Mouse (Mus musculus): ENCODE measurements around the gene Eef2.
"Not testable (repeated sequence)": the region's sequence is repeated elsewhere in the genome, so short reads cannot be mapped to it uniquely, and the experiment has no call there.

Eef2 gene

DNA sequence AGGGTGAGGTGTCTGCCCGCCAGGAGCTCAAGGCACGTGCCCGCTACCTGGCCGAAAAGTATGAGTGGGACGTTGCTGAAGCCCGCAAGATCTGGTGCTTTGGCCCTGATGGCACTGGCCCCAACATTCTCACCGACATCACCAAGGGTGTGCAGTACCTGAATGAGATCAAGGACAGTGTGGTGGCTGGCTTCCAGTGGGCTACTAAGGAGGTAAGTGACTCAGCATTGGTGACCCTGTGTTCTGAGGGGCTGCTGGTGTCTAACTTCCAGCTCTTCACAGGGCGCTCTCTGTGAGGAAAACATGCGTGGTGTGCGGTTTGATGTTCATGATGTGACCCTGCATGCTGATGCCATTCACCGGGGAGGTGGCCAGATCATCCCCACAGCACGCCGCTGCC, 4.5 kb downstream of the Eef2 start:
- no peak for DNase-seq (ENCODE audit: low read depth)

DNA sequence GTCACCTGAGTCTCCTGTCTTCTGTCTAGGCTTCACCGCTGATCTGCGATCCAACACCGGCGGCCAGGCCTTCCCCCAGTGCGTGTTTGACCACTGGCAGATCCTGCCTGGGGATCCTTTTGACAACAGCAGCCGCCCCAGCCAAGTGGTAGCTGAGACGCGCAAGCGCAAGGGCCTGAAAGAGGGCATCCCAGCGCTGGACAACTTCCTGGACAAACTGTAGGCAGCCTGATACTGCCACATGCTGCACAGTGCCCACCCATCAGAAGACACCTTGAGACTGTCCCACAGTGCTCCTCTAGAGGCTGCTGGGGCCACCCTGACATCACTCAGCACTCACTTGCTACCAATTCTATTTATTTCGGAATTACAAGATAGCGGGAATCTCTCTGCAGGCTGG, 5.4 kb downstream of the Eef2 start:
- DNase-seq (ENCODE audit: low read depth), result not testable (repeated sequence)

DNA sequence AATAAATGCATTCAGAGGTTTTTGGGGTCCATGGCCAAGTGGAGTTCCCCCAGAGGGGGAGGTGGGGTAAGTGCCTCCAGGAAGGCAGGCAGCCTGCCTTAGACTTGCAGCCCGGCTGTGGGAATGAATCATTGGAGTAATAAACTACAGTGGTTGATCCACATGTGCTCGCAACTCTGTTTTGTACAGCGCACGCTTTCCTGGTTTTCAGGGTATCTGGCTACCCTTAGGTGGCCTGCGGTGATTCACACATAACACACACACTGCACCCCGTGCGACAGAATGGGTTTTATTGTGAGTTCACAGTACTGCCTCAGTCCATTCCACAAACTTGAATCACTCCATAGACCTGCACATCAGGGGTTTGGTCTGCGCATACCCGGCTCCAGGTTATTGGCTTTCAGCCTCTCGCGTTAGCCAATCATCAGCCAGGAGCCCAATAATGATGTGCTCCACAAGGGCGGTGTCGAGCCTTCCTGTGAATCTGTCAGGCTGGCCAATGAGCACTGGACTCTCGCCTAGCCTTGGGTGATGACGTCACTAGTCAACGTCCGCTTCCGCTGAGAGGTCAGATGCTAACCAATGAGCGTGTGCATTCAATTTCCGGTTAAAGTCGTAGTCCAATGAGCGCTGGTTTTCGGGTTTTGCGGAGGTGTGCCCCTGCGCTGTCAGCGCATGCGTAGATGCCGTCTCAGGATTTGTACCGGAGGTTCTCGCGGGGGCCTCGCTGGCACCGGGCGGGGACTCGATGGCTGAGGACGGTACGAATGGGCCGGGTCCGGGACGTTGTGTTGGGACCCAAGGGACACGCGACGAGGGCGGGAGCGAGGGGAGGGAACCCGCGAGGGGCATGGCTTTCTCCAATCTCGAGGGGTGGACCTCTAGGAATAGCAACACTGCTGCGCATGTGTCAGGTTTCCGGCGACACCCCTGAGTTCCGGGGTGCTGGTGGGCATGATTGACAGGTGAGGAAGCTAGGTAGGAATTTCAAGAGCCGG, 6.2 kb downstream of the Eef2 start, which contains the start of gene Dapk3:
TSS of gene Dapk3 (plus strand) at position 670 of the 998 bp plus-strand sequence.
- peak; percentile 100 for DNase-seq (ENCODE audit: low read depth)

DNA sequence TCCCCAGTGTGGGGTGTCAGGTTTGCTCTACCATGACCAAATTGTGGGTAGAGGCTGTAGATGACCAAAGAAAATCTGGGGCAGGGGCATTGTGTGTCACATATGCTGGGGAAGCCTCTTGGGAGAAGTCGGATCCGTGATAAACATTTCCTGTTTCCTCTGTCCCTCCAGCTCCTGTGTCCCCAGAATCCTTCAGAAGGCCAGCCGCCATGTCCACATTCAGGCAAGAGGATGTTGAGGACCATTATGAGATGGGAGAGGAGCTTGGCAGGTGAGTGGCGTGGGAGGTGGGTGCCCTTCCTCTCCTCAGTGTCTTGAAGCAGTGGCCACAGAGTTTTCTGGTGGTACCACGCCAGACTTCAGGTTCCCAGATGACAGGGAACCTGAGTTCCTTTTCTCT, 7.4 kb downstream of the Eef2 start, which contains the start of gene 4930442H23Rik:
TSS of gene 4930442H23Rik (minus strand) at position 45 of the 400 bp plus-strand sequence.
- DNase-seq (ENCODE audit: low read depth), result no peak

DNA sequence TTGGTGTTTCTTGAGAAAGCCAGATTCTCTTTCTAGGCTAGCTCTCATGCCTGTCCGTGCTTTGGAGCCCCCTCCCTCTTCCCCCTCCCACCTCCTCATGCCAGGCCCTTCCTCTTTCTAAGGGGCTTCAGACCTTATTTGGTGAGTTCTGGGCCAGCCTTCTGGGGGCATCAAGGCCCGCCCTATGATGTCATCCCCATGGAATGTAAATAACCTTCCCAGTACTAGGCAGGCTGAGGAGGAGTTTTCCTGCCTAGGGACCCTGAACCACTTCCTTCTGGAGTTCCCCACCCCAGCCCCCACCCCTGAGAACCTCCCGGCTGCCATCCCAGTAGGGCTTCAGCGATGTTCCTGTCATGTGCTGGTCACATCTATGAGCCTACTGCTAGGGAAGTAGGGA, 8.3 kb downstream of the Eef2 start:
- no peak for DNase-seq (ENCODE audit: low read depth)

DNA sequence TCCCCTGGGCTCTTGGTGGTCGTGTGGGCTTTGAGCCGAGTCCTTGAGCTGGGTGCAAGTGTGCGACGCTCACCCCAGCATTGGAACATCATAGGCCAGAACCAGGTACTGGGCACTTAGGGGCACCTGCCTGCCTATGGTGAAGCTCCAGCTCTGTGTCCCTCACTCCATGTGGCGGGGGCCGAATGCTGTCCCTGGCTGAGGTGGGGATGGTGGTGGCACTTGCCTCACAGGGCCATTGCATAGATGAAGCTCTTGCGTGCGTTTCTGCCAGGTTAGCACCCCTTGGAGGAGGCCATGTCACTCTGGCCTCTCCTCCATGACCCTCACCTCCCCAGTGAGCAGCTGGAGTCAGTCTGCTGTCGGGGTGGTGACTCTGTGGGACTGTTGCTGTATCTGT, 10.7 kb downstream of the Eef2 start:
- DNase-seq (ENCODE audit: low read depth), result no peak

DNA sequence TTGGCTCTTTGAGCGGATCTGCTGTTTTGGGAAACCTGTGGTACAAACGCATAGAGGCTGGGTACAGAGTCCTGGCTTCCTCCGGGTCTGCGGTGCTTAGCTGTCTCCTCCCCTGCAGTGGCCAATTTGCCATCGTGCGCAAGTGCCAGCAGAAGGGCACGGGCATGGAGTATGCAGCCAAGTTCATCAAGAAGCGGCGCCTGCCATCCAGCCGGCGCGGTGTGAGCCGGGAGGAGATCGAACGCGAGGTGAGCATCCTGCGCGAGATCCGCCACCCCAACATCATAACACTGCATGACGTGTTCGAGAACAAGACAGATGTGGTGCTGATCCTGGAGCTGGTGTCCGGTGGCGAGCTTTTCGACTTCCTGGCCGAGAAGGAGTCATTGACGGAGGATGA, 13.4 kb downstream of the Eef2 start:
- DNase-seq (ENCODE audit: low read depth), result no peak

DNA sequence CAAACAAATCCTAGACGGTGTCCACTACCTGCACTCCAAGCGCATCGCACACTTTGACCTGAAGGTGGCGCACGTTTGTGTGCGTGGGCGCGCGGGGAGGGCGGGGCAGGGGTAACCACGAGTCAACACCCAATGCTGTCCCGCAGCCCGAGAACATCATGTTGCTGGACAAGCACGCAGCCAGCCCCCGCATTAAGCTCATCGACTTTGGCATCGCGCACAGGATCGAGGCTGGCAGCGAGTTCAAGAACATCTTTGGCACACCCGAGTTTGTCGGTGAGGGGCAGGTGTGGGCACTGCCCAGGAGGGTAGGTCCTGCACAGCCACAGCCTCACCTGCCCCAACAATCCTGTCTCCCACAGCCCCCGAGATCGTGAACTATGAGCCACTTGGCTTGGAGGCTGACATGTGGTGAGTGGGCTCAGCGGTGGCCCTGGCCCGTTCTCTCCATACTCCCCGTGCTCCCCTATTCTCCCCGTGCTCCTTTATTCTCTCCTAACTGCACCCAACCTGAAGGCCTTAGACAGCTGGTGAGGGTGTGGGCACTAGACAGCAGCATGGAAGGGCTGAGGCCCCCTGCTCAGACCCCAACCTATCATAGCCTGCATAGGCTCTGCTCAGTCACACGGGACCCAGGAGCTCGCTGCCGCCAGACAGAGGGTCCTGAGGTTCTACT, 13.9 kb downstream of the Eef2 start:
- DNase-seq (ENCODE audit: low read depth), result no peak

DNA sequence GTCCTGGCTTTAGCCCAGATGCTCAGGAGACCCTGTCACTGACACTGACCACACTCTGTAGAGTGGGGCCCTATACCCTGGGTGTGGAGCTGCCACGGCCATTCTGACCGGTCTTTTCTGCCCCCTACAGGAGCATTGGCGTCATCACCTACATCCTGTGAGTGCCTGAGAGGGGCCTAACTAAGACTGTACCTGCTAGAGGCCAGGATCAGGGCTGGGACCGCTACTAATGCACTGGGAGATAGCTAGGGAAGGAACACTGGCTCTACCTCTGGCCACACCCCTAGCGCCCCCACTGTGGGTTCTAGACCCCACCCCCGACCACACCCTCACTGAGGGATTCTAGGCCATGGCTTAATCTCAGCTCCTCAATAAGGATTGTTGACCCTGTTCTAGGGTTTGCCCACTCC, 14.5 kb downstream of the Eef2 start:
- DNase-seq (ENCODE audit: low read depth), result no peak

DNA sequence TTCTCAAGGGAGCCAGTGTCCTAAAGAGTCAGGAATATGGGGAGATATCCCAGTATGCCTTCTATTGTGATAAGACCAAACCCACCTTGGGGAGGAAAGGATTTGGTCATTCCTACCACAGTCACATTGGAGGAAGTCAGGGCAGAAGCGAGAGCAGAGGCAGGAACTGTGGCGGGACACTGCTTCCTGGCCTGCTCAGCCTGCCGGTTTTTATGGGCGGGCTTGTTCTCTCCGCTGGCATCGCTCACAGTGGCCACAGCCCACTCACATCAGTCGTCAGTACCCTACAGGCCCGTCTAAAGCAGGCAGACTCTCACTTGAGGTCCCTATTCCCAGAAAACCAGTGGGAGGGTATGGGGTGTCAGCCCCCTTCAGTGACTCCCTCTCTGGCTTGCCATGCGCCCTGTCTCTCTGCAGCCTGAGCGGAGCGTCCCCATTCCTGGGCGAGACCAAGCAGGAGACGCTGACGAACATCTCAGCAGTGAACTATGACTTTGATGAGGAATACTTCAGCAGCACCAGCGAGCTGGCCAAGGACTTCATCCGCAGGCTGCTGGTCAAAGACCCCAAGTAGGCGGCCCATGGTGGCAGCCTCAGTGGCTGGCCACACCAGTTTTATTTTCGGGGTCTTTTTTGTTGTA, 15.0 kb downstream of the Eef2 start:
- DNase-seq (ENCODE audit: low read depth), result no peak

DNA sequence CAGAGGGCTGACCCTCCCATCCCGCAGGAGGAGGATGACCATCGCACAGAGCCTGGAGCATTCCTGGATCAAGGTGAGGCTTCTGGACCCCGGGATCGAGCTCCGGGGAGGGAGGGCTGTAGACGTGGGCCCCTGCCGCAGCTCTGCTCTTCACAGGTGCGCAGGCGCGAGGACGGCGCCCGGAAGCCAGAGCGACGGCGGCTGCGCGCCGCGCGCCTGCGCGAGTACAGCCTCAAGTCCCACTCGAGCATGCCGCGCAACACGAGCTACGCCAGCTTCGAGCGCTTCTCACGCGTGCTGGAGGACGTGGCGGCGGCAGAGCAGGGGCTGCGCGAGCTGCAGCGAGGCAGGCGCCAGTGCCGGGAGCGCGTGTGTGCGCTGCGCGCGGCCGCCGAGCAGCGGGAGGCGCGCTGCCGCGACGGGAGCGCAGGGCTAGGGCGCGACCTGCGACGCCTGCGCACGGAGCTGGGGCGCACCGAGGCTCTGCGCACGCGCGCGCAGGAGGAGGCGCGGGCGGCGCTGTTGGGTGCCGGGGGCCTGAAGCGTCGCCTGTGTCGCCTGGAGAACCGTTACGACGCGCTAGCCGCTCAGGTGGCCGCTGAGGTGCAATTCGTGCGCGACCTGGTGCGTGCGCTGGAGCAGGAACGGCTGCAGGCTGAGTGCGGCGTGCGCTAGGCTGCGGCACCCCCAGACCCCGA, 16.0 kb downstream of the Eef2 start:
- DNase-seq (ENCODE audit: low read depth), result no peak

DNA sequence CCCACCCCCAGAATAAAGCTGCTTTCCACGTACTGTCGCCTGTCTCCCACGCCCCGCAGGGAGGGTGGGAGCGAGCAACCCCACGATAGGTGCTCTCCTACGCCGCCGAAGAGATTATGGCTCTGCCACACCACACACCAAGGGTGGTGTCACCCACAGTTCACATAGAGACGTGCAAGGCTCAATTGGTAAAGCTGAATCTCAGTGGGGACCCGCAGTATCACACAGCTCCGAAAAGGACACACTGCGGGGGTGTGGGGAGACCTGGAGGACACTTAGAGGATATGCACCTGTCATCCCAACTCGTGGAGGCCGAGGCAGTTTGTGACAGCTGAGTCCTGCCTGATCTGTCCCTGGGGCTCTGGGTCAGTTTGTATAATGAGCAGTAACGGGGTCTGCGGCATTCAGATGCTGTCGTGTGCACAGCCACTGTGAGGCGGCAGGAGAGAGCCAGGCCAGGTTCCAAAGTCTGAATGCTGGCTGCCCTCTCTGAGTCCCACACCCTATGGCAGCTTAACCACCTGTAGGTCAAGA, 16.6 kb downstream of the Eef2 start:
- no peak for DNase-seq (ENCODE audit: low read depth)

DNA sequence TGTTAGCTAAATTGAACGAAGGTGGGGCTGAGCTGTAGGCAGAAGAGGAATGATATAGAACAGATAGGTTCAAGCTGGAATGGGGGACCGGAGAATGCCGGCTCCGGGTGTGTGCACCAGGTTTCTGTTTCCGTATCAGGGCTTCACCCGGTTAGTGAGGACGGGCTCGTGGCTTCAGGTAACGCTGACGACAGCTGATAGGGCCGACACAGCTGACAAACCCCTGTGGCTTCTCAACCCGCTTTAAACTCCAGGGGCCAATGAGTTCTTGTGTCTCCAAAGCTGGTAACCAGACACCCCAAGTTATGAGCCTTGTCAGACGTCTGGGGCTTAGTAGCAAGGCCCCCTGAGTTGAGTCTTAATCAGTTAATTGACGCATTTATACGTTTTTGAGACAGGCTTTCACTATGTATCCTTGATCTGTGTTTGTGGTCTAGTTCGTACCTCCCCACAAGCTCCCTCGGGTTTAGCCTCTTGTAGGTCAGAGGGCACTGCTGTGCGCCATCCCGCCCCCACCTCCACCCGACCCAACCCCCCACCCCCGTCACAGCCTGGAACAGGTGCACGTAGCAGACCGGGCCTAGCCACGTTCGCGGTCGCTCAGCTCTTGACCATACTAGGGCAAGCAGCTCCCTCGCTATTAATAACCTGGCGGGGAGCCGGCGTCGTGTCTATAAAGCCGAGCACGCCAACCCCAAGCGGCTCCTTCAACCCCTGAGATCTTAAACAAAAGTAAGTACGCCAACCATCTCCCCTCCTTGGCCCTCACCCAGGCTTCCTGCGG, 17.8 kb downstream of the Eef2 start:
- DNase-seq (ENCODE audit: low read depth), result no peak

DNA sequence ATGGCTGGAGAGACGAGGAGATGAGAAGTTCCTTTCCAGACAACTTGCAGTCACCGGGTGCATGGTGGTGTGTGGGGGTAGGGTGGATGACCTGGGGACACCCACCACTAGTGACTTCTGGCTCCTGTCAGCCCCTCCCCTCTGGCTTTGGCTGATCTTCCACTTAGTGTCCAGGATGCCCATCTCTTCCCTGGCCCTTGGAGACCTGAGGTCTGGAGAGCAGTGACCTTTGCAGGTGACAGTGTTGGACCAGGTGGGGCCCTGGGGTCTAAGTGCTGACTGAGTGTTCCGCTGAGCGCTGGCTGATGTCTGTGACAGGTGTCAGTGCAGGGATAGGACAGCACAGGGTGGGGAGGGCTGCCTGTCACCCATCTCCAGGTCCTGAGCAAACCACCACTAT, 18.9 kb downstream of the Eef2 start:
- DNase-seq (ENCODE audit: low read depth), result no peak

DNA sequence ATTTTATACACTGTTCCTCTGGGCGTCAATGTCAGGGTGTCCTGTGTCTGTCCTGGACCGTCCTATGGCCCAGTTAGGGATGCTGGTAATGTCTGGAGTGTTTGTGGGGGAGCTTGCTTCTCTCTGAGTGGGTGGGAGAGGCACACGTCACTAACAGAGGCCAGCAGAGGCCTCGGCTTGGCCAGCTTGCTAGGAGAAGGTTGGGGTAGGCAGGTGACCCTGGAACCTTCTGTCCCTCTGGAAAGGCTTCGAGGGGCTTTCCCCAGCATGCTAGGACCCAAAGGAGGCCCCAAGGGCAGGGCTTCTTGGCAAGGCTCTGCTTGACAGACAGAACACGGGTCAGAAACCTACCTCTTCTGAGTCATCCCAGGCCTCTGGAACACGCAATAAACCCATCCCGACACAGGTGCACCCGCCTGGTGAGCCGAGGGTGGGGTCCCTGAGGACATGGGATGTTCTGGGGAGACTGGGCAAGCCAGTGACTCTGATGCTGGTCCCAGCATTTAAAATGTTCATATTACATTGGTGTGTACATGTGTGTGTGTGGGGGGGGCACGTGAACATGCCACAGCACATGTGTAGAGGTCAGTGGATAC, 20.1 kb downstream of the Eef2 start:
- no peak for DNase-seq (ENCODE audit: low read depth)

DNA sequence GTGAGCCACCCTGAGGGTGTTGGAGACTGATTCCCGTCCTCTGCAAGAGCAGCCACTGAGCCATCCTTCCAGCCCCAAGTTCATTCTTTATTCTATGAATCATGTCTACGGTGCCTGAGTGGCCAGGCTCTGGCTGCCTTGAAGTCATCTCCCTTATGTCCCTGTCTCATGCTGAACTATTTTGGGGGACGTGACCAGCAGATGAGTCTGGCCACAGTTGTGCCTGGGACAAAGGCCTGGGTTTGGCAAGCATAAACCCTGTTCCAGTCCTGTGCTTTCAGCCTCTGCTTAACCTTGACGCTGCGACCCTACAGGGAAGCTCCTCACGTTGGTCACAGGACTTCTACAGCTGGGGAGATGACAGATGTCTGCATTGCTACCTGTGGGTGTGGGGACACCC, 20.9 kb downstream of the Eef2 start:
- DNase-seq (ENCODE audit: low read depth), result no peak

DNA sequence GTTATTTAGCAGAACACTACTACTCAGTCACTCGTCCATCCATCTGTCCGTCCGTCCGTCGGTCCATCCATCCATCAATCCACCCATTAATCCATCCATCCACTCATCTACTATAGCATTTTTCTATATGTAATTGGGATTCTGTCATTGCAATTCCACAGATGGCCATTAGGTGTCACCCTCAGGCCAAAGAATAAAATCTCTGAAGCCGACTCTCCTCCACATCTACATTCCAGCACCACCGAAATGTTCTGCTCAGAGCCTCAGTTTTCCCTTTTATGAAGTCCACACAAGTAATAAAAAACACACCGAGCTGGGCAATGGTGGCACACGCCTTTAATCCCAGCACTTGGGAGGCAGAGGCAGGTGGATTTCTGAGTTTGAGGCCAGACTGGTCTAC, 21.8 kb downstream of the Eef2 start:
- no peak for DNase-seq (ENCODE audit: low read depth)

DNA sequence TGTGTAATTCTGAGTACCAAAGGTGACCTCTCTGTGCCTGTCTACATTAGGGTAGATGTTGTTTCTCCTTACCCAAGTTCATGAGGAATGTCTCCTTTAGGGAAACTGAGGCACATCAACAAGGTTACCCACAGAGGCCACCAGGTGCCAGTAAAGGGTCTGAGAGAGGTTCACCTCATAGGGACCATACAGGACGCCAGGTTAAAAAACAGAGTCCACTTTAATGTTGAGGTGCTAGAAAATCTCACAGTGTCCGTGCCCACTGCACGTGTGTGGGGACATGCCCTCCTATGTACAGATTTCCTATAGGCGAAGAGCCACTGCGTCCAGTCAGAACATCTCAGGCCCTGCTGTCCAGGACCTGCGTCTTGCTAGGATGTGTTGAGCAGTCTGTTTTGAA, 22.6 kb downstream of the Eef2 start:
- no peak for DNase-seq (ENCODE audit: low read depth)

DNA sequence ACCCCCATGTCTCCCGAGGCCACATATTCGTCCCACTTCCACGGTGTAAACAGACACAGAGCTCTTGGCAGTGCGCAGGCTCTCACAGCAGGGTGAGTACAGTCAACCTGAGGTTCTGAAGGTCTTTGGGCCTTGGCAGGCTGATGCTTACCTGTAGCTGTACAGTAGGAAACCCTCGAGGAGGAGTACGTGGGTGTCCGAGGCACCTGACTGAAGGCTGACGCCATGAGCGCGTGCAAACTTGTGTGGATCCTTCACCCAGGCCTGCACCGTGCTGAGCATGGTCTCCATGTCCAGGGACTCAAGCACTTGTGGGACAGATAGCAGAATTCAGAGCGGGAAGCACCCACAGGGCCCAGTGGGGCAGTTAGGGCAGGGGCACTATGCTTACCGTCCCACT, 23.7 kb downstream of the Eef2 start:
- no peak for DNase-seq (ENCODE audit: low read depth)

DNA sequence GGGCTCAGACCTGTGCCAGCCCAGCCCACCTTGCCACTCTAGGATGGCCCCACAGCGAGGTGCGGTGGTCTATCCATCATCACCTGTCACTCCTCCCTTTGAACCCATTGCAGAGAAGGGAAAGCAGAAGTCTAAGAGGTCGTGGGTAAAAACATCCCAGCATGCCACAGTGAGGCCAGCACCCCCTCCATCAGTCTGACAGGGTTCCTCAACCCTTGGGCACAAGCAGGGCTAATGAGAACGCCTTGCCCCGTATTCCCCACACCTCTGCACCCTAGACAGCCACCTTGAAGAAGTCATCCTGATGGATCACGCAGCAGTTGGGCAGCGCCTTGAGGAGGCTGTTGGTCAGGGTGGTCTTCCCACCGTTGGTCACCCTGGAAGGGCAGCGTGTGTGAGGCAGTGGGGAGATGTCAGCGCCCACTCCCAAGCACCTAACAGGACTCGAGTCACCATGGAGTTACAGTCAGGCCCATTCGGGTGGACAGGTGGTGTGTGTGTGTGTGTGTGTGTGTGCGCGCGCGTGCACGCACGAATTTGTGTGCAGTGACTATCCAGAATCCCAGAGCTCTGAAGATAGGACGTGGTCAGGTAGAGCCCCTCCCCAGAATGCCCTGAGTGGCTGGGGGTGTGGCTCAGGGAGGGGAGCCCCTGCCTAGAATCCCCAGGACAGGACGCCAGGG, 24.3 kb downstream of the Eef2 start:
- no peak for DNase-seq (ENCODE audit: low read depth)
